Mouse (Mus musculus): Measurements from ENCODE around the gene Dido1. TPM values are rescaled to one million over a fixed set of nuclear protein-coding genes. Genes with fewer than 3 reads are reported as not detected.

The Dido1 gene
- total RNA-seq (2023): 90.3 TPM

GRCm38 (mm10) chr2:180709923-180710272 is at the start of gene Dido1, which contains the start of gene Gid8:
TSS of gene Dido1 (minus strand) at chr2:180709999.
TSS of gene Gid8 (plus strand) at chr2:180710117.

GRCm38 (mm10) chr2:180724585-180725413 is 15.0 kb upstream of the Dido1 start, which contains the start of gene Slc17a9:
TSS of gene Slc17a9 (plus strand) at chr2:180725263.

DNA sequence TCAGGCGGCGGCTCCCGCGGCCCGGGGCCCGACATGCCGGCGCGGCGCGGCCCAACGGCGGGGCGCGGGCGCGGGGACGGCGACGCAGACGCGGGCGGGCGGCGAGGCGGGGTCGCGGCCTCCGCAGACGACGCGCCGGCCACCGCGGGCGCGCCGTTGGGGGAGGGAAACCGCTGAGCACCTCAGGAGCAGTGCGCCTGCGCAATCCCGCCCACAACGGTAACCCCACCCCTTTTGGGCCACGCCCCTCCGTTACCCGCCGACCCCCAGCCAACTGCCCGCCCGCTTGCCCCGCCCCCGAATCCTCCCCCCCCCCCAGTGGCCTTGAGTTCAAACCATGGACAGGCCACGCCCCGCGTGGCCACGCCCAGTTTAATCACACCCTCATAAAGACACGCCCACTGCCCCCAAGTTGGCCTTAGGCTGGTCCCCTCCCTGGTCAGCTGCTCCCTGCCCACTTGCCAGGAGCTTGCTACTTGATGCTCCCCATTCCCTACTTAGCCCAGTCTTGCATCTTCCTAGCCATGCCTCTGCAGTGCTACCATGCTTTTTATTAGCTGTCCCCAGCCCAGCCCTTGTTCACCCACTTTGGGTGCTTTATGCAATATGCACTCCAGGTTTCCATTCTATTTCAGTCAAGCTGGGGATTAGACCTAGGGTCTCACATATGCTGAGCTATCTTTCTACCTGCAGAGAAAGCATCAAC is 67.1 kb downstream of the Dido1 start, which contains the start of gene Tcfl5:
Gene Tcfl5 (minus strand): TSS at position 154 of the 706 bp plus-strand sequence.

Other genes starting within 250 kb of the Dido1 start
- gene Ntsr1, start 210.0 kb downstream of the Dido1 start, total RNA-seq (2023): not detected
- gene Mrgbp, start 128.7 kb downstream of the Dido1 start, total RNA-seq (2023): 48.3 TPM
- 84.7 TPM for gene Ogfr, start 120.8 kb downstream of the Dido1 start, total RNA-seq (2023)
- gene Col9a3, start 112.2 kb downstream of the Dido1 start, total RNA-seq (2023): 4.4 TPM
- 0.30 TPM for gene Tcfl5, start 67.3 kb downstream of the Dido1 start, total RNA-seq (2023)
- gene Gid8, start 118 bp upstream of the Dido1 start, total RNA-seq (2023): 53.0 TPM
- 86.5 TPM for gene Slc17a9, start 15.3 kb upstream of the Dido1 start, total RNA-seq (2023)
- not detected for gene Bhlhe23, start 66.9 kb upstream of the Dido1 start, total RNA-seq (2023)
- 87.9 TPM for gene Ythdf1, start 210.9 kb upstream of the Dido1 start, total RNA-seq (2023)
- gene Birc7, start 219.0 kb upstream of the Dido1 start, total RNA-seq (2023): not detected
- 2.7 TPM for gene Nkain4, start 244.7 kb upstream of the Dido1 start, total RNA-seq (2023)